Mouse (Mus musculus) kidney, adult 2 months (tissue): ENCODE results near the gene Slc22a15.

Experiments
- CTCF ChIP-seq: fragments of 200-500 bp; conservative IDR thresholded peaks from 2 replicates; pipeline ENCODE4 v1.5.1; 2011; ENCODE audit warnings: low read depth, mild to moderate bottlenecking, control low read depth, low read length, moderate library complexity, mixed read lengths; ENCODE audit not compliant: insufficient read depth, insufficient read length
- POLR2A ChIP-seq: fragments of 200-500 bp; IDR thresholded peaks from one replicate; pipeline ENCODE4 v1.6.1; 2011; ENCODE audit warnings: low read depth, low read length, control low read depth

- no peak for TF ChIP-seq CTCF
- no peak for TF ChIP-seq POLR2A
Measured at GRCm38 (mm10) chr3:101929105-101929876, 5.0 kb upstream of the Slc22a15 start.
